Mouse (Mus musculus) thymus, adult 2 months (tissue): ENCODE data around the gene Rin2.

Experiments
- CTCF ChIP-seq: fragments of 200-500 bp; IDR thresholded peaks from 2 replicates; pipeline ENCODE4 v1.5.1; 2012; ENCODE audit warnings: mild to moderate bottlenecking, control low read depth, low read length, moderate library complexity, borderline replicate concordance; ENCODE audit not compliant: control insufficient read depth, poor library complexity, insufficient read depth; ENCODE audit errors: extremely low read depth
- POLR2A ChIP-seq: fragments of 200-500 bp; IDR thresholded peaks from 2 replicates; pipeline ENCODE4 v1.6.1; 2012; ENCODE audit warnings: mild to moderate bottlenecking, low read length, control low read depth, moderate library complexity; ENCODE audit not compliant: control insufficient read depth, poor library complexity, insufficient read depth; ENCODE audit errors: extremely low read depth

- TF ChIP-seq CTCF (no peak), POLR2A (no peak)
Measured at GRCm38 (mm10) chr2:145701605-145702335, 26.8 kb downstream of the Rin2 start.
